Mouse (Mus musculus): ENCODE measurements at regions not wholly inside any gene's neighbourhood (a gene's known extent, or its start where the extent isn't known, plus 50 kb on each side); places are given as distances from the start of the nearest gene placed in this dataset.

- 91% methylated on average over 2 of the region's 2 CpGs for WGBS
- ATAC-seq = no peak
- no peak overlapping the region for H3K4me2 ChIP-seq (replicated peaks)
Measured at GRCm38 (mm10) chr5:50990822-50991537, 576.5 kb downstream of the Ppargc1a start.

More at GRCm38 (mm10) chr5:50990822-50991537, 576.5 kb downstream of the Ppargc1a start:
- H3K9me3 ChIP-seq = no peaks in the 10 kb centered on the region
- no peaks in the 10 kb centered on the region for H3K27me3 ChIP-seq (replicated peaks)
- no peaks in the 10 kb centered on the region for H3K4me1 ChIP-seq (replicated peaks)
- H3K4me3 ChIP-seq (replicated peaks) = no peak overlapping the region
- no peak overlapping the region for H3K9ac ChIP-seq
- H3K27ac ChIP-seq = no peak overlapping the region
- H3K36me3 ChIP-seq = no peaks in the 10 kb centered on the region
